Mouse (Mus musculus) gastrocnemius, adult 18-20 months (tissue): Measurements from ENCODE around the gene Syngr3. TPM values are rescaled to one million over a fixed set of nuclear protein-coding genes. Genes with fewer than 3 reads are reported as not detected.

Experiments used
- DNase-seq: peaks from one replicate; pipeline ENCODE4 v3.0.0; 2021; ENCODE audit warnings: low spot score
- total RNA-seq, 2 experiments: library from RNA; stranded (reverse); gene quantifications; 2 replicates each; pipeline ENCODE4 v1.2.3; 2021

The Syngr3 gene
- total RNA-seq, 2 experiments from 2014 or later, result 0.14 TPM; not detected in 1

DNA sequence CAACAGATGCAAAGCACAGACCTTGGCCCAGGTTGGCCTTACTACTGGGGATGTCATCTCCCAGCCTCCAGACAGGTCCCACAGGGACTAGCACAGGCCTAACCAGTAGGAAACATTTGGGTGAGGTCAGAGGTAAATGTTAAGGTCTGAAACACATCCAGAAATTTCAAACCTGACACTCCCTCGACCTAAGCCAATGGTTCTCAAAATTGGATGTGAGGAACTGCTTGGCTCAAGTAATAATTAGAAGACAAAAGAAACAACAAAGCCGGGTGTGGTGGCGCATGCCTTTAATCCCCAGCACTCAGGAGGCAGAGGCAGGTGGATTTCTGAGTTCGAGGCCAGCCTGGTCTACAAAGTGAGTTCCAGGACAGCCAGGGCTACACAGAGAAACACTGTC lies 43.4 kb downstream of the Syngr3 start:
- no peak for DNase-seq

DNA sequence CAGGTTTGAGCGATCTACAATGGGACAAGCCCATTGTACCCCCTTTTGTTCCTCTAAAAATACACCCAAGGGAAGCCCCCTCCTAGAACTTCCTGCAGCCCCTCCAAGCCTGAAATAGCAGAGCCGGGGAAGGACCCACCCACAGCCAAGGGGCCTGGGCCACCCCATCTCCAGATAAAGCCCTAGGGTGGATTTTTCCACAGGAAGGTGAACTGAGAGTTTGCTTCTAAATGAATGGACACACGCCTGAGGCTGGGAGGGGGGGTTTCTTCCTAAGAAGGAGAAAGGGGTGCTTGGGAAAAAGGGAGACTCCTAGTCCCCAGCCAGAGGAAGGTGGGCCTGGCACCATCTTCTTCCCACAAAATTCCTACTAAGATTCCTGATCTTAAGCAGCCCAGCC lies 43.8 kb downstream of the Syngr3 start:
- no peak for DNase-seq

DNA sequence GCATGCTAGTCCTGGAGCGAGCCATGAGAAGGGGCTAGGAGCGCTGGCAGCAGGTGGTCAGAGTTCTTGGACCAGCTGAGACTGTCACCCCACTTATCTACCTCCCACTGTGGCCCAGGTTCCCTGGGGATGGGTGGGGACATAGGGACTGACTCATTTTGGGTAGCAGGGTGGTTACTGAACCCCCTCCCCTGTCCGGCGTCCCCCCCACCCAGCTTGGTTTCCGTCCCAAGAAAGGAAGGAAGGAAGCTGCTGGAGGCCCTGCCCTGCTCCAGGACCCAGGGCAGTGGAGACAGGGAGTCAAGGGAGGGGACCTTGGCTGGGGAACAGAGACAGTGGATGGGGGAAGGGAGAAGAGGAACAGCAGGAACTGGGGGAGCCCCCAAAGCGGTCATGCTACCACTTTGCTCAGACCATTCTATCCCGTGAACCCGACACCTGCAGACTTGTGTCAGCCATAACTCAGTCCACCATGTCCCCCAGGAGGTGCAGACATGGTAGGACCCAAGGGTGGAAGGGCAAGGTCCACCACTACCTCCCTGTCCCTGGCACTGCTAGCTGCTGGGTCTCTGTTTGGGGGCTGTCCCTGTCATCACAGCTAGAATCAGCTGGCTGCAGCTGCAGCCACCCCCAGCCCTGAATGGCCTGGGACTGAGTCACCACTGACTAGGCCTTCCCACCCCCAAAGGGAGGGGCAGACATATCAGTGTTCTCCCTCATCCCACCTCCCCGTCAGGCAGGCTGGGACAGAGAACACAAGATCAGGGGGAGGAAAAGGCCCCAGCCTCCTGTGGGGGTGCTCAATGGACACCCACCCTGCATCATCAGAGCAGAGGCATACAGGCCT lies 44.7 kb downstream of the Syngr3 start:
- DNase-seq, result no peak

DNA sequence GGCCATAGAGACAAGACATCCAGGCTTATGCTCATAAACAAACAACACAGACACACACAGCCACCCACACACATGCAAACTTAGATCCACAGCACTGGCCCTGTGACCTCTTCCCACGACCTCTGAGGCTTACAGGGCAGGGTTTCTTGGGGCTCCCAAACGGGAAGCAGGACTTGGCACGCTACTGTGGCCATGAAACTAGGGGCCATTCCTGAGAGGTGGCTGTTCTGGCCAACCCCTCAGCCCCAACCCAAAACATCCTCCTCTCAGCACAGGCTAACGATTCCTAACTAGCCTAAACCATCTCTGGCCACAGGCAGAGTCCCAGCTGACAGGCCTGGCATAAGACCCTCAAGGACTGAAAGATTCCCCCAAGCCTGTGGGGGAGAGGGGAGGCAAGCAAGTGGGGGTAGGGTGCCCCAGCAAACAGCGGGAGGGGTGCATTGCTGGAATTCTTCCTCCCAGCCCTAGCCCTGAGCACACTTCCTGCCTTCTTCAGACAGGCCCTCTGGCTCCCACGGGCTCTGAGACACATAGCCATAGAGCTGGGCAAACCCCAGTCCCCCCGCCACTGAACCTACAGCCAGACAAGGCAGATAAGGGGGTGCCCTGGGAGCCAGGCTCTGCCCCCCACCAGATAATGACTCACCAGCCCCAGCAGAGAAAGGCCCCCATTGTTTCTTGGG lies 45.6 kb downstream of the Syngr3 start:
- DNase-seq, result no peak

DNA sequence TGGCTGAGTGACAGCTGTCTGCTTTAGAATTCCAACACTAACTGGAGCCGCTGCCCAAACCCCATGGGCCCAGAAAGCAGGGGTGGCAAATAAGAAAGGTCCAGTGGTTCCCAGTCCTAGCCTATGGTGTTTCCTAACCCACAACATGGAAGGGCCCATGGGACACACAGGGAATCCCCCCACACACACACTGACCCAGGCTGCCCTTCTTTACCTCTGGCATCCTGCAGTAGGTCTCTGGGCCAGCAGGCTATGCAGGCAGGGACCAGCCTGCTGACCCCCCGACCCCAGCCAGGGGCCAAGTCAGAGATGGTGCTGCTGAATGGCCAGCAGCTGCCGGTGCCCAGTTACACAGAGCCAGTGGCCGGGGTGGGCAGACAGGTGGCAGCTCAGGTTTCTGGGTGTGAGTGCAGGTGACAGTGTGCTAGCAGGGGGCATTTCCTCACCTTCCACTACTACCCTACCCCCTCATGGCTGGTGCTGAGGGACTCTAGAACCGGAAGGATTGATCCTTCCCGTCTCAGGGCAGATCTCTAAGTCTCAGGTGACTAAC lies 46.9 kb downstream of the Syngr3 start:
- no peak for DNase-seq

DNA sequence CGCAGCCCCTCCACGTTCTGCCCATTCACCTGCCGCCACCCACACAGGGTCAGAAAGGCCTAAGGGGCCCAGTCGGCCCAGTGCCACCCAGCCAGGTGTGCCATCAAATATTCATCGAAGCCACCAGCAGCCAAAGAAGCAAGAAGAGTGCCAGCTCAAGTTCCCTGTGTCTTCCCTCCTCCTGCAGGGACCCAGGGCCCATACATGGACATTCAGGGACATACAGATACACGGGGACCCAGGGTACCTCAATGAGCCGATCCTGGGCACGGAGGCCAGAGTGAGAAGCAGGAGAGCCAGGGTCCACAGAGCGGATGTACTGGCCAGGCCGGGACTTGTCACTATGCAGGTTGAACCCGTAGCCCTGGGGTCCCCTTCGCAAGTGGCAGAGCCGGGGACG lies 47.8 kb downstream of the Syngr3 start:
- DNase-seq, result no peak

DNA sequence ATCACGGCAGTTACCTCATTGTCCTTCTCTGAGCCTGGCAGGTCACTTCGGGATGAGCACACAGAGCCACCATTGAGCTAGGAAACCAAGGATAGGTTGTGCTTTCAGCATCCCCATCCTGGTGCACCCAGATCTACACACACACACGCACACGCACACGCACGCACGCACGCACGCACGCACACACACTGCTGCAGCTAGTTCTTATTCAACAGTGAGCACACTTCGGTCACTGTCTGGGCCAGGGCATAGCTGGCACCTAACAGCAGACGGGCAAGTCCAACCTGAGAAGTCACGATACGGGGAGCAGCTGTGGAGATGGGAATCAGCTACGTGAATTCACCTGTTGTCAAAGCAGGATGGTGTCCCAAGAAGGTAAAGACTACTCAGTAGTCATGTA lies 49.2 kb downstream of the Syngr3 start:
- DNase-seq, result no peak

DNA sequence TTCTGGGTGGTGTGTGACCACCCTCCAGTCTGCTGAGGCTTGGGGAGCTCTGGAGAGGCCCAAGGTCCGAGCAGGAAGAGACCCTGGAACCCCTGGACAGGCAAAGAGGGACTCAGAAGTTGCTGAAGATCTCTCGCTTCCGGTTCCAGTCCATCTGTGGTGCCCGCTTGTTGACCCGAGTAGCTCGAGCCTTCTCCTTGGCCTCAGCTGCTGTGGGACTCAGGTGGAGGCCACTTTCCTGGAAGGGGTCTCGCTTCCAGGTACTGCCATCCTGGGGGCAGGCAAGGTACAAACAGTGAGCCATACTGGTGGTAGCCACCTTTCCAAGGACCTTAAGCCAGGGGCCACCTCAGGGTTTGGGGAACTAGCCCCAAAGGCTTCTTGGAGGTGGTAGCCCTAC lies 49.6 kb downstream of the Syngr3 start:
- DNase-seq, result no peak

DNA sequence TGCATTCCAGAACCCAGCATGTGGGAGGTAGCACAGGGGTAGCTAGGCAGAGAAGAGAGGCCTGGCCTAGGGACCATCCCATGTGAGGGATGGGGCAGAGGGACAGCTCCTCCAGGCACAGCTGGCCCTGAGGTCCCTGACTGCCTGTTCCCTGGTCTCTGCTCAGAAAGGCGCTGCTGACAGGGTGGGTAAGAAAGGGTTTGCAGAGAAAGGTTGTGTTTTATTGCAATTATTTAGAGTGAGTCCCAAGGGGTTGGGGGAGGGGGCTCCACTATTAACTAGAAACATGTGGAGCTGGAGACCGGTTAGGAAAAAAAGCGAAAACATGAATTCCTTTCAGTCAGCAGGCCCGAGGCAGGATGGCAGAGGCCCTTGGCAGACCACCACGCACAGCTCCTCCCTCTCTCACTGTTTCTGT lies 50.2 kb downstream of the Syngr3 start:
- no peak for DNase-seq

DNA sequence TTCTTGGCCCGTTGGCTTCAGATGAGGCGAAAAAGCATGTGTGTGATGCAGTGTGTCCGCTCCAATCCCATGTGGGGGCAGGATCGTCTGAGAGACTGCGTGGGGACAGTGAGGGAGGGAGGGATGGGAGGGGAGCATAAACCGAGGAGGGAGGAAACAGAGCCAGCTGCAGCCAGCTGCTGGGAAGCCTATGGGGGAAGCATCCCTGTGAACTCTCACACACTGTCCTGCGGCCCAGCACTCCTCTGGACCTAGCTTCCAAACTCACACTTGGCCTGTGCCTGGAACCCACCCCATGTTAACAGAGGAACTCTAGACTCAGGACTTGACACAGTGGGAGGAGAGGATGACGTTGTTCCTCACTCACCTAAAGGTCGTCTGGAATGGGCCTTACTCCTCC lies 50.9 kb downstream of the Syngr3 start:
- DNase-seq, result no peak

DNA sequence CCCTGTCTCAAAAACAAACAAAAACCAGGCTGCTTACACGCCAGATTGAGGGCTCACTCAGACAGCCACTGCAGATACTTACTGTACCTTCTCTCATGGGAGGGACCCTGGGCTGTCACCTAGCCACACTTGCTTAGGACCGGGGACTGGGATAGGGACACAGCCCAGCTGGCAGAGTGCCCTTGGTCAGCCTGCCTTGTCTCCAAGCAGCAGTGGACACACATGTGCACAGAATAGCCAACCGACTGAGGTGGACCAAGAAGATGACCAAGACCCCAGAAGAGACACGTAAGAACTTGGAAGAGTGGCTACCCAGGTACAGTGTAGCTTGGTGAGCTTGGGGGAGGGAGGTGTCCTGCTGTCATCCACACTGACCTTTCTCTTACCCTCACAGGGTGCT lies 51.5 kb downstream of the Syngr3 start:
- DNase-seq, result no peak

DNA sequence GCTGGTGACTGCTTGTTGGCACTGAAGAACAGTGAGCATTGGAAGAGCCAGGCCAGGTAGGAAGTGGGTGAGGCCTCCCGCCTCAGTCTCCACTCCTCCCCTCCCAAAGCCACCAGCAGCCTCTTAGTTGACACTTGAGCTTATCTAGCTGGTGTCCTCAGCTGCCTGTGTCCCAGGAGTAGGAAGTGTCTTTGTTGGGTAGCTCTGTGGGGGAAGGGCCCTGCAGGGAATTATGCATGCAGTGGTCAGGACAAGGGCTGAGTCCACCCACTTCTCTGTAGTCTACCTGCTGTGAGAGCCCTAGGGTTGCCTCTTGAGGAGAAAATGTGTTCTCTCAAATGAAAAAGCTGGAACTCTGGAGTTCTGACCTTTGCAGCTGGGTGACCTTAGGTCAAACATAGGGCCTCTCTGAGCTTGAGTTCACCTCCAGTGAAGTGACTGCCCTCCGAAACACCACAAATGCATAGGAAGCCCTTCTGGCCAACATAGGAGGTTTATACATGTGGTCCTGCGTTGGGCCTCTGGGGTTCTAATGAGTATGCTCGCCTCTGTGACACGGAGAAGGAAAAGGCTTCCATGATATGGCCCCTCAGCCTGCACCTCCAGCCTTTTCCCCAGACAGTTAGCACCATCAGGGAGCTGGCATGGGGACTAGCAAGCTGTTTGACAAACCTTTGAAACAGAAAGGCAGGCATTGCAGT lies 52.8 kb downstream of the Syngr3 start:
- DNase-seq, result no peak

DNA sequence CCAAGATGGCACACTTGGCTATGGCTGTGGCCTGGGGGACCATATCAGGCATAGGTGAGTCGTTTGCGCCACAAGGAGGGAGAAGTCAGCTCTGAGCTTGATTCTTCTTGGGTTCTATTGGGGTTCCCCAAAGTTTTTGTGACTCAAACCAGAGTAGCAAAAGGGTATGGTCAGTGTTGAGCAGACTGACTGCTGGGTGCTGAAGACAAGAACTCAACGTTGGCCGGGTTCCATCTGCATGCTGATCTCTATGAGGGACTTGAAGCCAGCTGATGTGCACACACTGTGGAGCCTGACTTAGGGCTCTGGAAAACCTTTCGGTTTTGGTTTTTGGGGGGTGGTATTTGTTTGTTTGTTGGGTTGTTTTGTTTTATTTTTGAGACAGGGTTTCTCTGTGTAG lies 54.1 kb downstream of the Syngr3 start:
- no peak for DNase-seq

Other genes starting within 250 kb of the Syngr3 start
- 1 to 10 TPM; 1.0 to 1.3 TPM for gene Dnase1l2, start 246.8 kb downstream of the Syngr3 start, total RNA-seq
- 10 to 100 TPM; 10.8 TPM for gene E4f1, start 219.6 kb downstream of the Syngr3 start, total RNA-seq
- gene Pgp, start 219.6 kb downstream of the Syngr3 start, total RNA-seq, result 10 to 100 TPM; 47.6 to 52.1 TPM
- gene Bricd5, start 216.1 kb downstream of the Syngr3 start, total RNA-seq, result under 1 TPM in 1 of 2 experiments, not detected in 1; 0.31 TPM
- 10 to 100 TPM in 1 of 2 experiments, 1 to 10 TPM in 1; 9.9 to 11.1 TPM for gene Mlst8, start 210.9 kb downstream of the Syngr3 start, total RNA-seq
- gene Caskin1, start 201.4 kb downstream of the Syngr3 start, total RNA-seq, result under 1 TPM; 0.09 to 0.17 TPM
- gene Traf7, start 162.0 kb downstream of the Syngr3 start, total RNA-seq, result 10 to 100 TPM; 25.7 to 29.7 TPM
- not detected for gene Rab26, start 155.7 kb downstream of the Syngr3 start, total RNA-seq
- gene Pkd1, start 140.1 kb downstream of the Syngr3 start, total RNA-seq, result 10 to 100 TPM; 12.8 to 21.4 TPM
- 100 to 1,000 TPM in 1 of 2 experiments, 10 to 100 TPM in 1; 83.2 to 105 TPM for gene Tsc2, start 57.3 kb downstream of the Syngr3 start, total RNA-seq
- 1 to 10 TPM; 2.5 to 3.5 TPM for gene Nthl1, start 57.3 kb downstream of the Syngr3 start, total RNA-seq
- gene Slc9a3r2, start 39.6 kb downstream of the Syngr3 start, total RNA-seq, result 10 to 100 TPM; 31.8 to 55.0 TPM
- not detected for gene Npw, start 31.5 kb downstream of the Syngr3 start, total RNA-seq
- gene Zfp598, start 20.3 kb downstream of the Syngr3 start, total RNA-seq, result 10 to 100 TPM; 23.1 to 25.4 TPM
- gene Gfer, start 6.2 kb upstream of the Syngr3 start, total RNA-seq, result 10 to 100 TPM; 41.1 to 48.3 TPM
- under 1 TPM; 0.32 to 0.95 TPM for gene Noxo1, start 6.3 kb upstream of the Syngr3 start, total RNA-seq
- gene Tbl3, start 17.7 kb upstream of the Syngr3 start, total RNA-seq, result 10 to 100 TPM; 15.4 to 16.0 TPM
- not detected for gene Rnf151, start 28.1 kb upstream of the Syngr3 start, total RNA-seq
- 100 to 1,000 TPM; 548 to 574 TPM for gene Rps2, start 28.2 kb upstream of the Syngr3 start, total RNA-seq
- 100 to 1,000 TPM; 428 to 481 TPM for gene Ndufb10, start 34.5 kb upstream of the Syngr3 start, total RNA-seq
- gene Rpl3l, start 37.9 kb upstream of the Syngr3 start, total RNA-seq, result 100 to 1,000 TPM; 764 to 767 TPM
- gene Msrb1, start 46.7 kb upstream of the Syngr3 start, total RNA-seq, result 100 to 1,000 TPM; 139 to 179 TPM
- not detected for gene Hs3st6, start 63.0 kb upstream of the Syngr3 start, total RNA-seq
- not detected for gene Meiob, start 114.3 kb upstream of the Syngr3 start, total RNA-seq
- 10 to 100 TPM; 67.9 to 72.7 TPM for gene Hagh, start 150.2 kb upstream of the Syngr3 start, total RNA-seq
- 10 to 100 TPM; 45.2 to 48.3 TPM for gene Fahd1, start 160.4 kb upstream of the Syngr3 start, total RNA-seq
- 1 to 10 TPM; 2.2 to 2.6 TPM for gene Igfals, start 176.0 kb upstream of the Syngr3 start, total RNA-seq
- 10 to 100 TPM; 11.0 to 11.1 TPM for gene Nubp2, start 196.4 kb upstream of the Syngr3 start, total RNA-seq
- gene Spsb3, start 196.7 kb upstream of the Syngr3 start, total RNA-seq, result 10 to 100 TPM; 29.7 to 37.9 TPM
- 1 to 10 TPM; 6.5 to 8.4 TPM for gene Eme2, start 205.1 kb upstream of the Syngr3 start, total RNA-seq
- 10 to 100 TPM; 79.4 to 86.3 TPM for gene Mrps34, start 205.2 kb upstream of the Syngr3 start, total RNA-seq
- gene Nme3, start 206.5 kb upstream of the Syngr3 start, total RNA-seq, result 10 to 100 TPM; 11.8 to 12.3 TPM
- gene Mapk8ip3, start 247.0 kb upstream of the Syngr3 start, total RNA-seq, result 10 to 100 TPM; 13.2 to 14.5 TPM